Mouse (Mus musculus) testis, postnatal 10 days (tissue): Measurements from ENCODE around the gene Nostrin.

ENCODE experiments used
- DNase-seq: peaks from one replicate; pipeline ENCODE4 v3.0.0; 2021; ENCODE audit warnings: low spot score

Gene Nostrin

GRCm38 (mm10) chr2:69129425-69130210 lies 6.0 kb upstream of the Nostrin start:
- DNase-seq: no peak

GRCm38 (mm10) chr2:69132046-69132445 lies 3.6 kb upstream of the Nostrin start:
- no peak for DNase-seq

GRCm38 (mm10) chr2:69132488-69133040 lies 3.0 kb upstream of the Nostrin start:
- DNase-seq: no peak

GRCm38 (mm10) chr2:69134186-69134585 lies 1.4 kb upstream of the Nostrin start:
- DNase-seq: no peak

- DNase-seq: no peak
These were observed 663 bp upstream of the Nostrin start for GRCm38 (mm10) chr2:69134937-69135336.

DNA sequence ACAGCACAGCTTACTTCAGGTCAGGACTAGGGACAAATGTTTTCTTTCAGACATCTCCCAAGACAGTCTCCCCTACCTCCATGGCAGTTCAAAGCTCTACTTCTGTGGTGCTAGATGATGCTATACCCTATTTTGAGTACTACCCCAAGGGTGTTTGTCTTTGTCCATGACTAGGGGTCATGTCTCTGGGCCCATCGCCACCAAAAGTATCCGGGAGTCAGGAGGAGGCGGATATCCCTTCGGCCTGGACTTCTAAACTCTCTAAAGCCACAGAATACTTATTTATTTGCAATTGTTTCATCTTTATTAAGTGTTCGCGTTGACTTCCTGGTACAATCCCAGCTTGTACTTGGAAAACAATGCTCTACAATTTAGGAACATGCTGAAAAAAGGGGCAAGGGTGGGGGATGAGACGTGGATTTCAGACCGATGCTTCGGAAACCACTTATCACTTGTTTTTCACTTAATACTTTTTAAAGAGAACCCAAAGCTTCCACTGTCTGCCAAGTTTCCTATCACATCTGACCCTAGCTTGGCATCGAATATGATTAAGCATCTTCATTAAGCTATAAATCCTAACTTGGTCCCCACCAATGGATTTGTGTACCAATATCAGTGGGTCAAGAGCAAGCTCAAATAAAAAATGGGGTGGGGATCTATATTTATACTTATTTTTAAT lies 1.9 kb downstream of the Nostrin start:
- DNase-seq: no peak

DNA sequence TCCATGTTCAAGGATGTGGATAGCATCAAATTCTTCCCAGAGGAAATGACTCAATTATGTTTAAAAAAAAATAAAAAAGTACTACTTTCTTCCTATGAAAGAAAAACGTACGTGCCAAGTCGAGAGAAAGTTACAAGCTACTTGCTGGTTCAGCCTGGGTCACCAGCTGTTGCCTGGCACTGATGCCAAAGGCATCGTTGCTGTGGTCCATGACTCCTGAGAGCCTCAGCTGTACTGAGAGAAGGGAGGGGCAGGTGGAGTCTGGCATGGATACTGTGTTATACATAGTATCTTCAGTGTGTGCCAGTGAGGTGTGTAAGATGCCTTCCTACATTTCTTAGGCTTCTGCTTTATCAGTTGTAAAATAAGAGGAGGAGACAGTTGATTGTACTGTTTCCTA lies 3.2 kb downstream of the Nostrin start:
- DNase-seq: no peak

GRCm38 (mm10) chr2:69140215-69140614 lies 4.6 kb downstream of the Nostrin start:
- no peak for DNase-seq

DNA sequence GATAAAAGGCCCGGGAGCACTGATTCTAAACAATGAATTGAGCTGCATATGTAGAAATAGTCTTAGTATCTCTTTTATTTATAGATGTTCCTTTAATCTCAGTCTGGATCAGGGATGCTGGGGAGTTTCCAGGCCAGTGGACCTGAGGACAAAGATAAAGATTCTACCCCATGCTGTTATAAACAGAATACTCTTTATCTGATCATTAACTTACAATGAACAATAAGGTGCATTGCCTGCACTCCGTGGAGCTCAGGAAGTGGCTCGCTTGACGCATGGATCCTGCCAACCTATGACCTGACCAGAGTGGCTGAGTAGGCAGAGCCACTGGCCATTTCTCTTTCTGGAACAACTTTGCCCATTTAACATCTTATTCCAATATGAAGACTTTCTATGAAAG lies 5.2 kb downstream of the Nostrin start:
- no peak for DNase-seq

DNA sequence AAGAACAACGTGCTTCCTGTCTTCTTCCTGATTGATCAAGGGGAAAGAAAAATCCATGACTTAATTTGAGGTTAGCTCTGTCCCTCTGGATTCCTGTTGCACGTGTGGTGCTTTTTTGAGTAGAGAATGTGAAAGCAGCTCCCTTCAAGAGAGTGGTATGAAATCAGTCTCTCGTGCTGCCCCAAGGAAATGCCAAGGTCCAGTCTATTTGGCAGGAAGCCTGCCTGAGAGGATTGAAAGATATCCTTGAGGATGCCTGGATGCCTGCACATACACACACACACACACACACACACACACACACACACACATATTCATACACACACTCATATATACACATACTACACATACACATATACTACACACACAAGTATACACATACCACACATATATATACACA lies 13.1 kb downstream of the Nostrin start:
- no peak for DNase-seq

DNA sequence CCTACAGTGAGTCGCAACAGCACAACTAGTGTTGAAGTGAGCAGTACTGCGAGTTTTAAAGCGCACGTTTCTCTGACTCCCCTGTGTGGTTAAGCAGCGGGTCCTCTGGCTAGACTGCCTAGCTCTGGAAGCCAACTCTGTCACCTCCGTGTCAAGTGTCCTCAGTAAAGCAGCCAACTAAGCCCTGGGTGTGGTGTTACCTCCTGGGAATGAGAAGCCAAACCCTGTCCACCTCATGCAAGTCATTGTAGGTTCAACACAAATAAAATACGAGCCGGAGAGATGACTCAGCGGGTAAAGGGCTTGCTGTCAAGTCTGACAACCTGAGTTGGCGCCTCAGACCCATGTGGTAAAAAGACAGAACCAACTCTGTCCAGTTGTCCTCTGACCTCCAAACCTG lies 13.6 kb downstream of the Nostrin start:
- DNase-seq: no peak

GRCm38 (mm10) chr2:69150841-69151240 lies 15.2 kb downstream of the Nostrin start:
- no peak for DNase-seq

- no peak for DNase-seq
These were observed 20.3 kb downstream of the Nostrin start for GRCm38 (mm10) chr2:69155861-69156260.

- no peak for DNase-seq
These were observed 20.7 kb downstream of the Nostrin start for GRCm38 (mm10) chr2:69156283-69156682.

GRCm38 (mm10) chr2:69158907-69159306 lies 23.3 kb downstream of the Nostrin start:
- no peak for DNase-seq

DNA sequence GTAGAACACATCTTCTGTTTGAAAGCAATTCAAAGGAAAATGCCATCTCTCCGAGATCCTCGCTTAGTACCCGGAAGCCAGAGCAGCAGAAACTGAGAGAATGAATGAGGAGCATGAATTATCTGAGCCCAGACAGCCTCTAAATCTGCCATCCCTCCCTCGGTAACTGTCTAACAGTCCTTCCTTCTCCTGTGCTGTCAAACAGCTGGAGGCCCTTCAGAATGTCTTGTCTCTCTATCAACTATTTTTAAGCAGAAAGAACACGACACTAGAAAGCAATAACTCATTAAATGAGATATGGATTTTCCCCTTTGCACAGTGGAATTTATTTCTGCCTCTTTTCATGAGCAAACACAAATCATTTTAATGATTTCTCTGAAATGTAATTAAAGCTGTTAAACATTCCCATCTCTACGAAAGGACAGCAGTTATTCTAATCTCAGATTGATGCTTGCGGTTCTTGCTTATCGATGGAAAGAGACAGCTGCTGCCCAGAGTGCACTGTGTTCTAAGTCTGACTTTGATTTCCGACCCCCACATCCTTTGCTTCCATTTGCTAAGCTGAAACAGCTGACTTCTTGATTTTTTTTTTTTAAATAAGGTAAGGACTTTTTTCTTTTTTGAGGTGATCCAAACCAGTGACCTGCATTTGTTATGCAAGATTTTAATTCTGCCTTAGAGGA lies 34.9 kb downstream of the Nostrin start:
- no peak for DNase-seq

DNA sequence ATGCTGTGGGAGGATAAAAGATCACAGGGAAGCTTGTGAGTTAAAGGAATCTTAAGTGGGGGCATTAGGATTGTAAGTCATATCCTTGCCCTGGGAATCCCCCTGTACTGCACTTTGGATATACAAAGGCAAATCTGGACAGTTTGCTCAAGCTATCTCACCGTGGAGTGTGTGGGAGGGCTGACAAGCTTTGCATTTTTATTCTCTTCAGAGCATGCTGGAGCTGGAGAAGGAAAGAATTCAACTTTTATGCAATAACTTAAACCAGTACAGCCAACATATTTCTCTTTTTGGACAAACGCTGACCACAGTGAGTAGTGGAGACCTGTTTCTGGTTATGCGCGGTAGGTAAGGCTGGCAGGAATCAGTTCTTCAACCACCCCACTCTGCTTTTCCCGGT lies 39.7 kb downstream of the Nostrin start:
- no peak for DNase-seq

DNA sequence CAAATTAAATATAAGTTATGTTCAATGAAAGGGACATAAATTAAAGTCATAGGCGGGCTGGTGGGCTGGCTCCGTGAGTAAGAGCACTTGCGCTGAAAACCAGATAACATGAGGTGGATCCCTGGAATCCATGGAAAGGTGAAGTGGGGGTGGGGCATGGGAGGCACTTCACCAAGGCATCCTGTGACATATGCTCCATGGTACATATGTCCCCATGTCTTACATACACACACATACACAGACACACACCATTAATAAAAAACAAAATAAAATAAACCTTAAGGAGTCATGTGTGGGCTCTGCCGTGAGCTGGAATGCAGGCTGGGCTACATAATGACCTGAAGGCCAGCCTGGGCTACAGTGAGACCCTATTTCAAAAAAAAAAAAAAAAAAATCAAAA lies 44.1 kb downstream of the Nostrin start:
- DNase-seq: no peak

GRCm38 (mm10) chr2:69187990-69188389 lies 52.4 kb downstream of the Nostrin start:
- DNase-seq: no peak

- DNase-seq: no peak
These were observed 53.1 kb downstream of the Nostrin start for GRCm38 (mm10) chr2:69188732-69189131.

- DNase-seq: no peak
These were observed 53.6 kb downstream of the Nostrin start for GRCm38 (mm10) chr2:69189222-69189621.

DNA sequence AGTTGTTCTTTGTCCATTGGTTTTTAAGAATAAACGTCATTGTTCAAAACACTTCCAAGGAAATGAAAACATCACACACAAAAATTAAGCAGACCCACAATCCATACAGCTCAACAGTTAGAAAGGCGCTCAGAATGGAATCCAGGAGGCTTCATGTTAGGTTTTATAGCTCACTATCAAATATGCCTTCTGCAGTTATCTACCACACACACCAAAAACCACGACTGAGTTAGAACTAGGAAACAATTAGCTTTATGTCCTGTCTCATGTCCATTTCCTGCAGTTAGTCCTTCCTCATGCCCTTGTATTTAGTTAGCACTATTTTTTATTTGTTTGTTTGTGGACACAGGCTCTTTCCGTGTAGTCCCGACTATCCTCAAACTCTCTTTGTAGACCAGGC lies 55.5 kb downstream of the Nostrin start:
- no peak for DNase-seq

- no peak for DNase-seq
These were observed 58.0 kb downstream of the Nostrin start for GRCm38 (mm10) chr2:69193555-69193954.
